Mouse (Mus musculus) brain, adult 2 months (tissue): Measurements from ENCODE around the gene Mmp7.

Source experiments
- DNase-seq: peaks from one replicate; pipeline ENCODE4 v3.0.0; 2011; ENCODE audit warnings: low read depth, low spot score

Gene Mmp7

DNA sequence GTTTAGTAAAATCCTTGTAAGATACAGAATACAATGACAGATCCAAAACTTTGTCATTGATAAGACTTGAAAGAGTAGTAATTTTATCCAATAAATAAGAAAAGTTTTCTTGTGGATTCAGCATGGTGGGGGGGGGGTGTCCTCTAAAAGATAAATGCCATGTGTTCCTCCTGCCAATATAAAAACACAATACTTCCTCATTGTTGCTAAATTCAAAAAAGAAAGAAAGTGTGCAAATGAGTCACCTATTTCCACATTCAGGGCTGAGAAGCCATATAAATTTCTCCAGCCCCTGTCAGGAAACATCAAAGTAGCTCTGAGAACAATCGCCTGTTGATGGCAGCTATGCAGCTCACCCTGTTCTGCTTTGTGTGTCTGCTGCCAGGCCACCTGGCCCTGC is at the start of gene Mmp7:
Mmp7 (plus strand) TSS at position 301 of the 400 bp plus-strand sequence.
- DNase-seq: no peak

DNA sequence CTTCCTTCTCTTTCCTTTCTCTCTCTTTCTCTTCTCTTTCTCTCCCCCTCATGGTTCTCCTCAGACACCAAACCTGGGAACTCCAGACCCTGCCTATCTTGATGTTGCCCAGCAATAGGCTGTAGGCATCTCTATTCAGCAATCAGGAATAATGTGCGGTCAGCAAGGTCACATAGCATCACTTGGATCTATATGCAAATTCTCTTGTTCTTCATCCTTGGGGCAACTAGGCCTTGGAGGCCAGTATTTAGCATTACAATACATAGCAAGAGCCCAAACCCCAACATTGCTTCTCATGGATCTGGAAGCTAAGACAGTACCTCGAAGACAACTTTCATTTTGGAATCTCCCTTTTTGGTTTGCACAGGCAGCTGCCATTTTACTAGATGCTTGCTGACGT is 44.0 kb upstream of the Mmp7 start:
- DNase-seq: no peak

DNA sequence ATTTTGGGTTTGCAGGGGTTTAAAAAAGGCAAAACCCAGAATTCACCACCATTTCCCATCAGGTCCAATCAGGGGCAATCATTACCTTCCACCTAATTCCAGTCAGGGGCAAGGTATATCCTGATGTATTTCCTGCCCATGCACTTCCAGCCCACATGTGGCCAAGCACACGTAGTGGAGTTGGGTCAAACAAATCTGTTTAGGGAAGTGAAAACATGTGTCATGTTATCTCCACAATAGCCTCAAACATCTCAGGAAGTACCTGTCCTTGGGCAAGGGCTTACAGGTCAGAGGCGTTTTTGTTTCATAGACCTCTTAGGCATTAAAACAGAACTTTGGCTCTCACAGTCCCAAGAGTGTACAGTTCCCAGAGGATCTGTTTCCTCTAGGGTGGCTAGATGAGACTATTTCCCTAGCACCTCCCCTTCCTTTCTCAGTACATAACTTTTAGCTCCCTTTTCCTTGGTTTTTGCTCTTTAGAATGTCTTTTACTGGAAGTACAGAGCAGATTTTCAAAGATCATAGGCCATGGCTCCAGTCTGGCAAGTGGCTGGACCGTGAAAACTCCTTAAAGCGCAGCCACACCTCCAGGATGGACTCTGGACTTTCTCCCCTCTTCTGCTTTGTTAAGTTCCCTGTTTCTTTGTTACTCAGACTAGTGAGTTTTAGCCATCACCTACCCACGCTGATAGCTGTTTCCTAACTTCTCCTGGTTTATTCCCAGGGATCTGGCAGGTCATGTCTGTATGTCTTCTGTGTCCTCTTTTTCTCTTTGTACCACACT is 41.3 kb upstream of the Mmp7 start:
- DNase-seq: no peak

DNA sequence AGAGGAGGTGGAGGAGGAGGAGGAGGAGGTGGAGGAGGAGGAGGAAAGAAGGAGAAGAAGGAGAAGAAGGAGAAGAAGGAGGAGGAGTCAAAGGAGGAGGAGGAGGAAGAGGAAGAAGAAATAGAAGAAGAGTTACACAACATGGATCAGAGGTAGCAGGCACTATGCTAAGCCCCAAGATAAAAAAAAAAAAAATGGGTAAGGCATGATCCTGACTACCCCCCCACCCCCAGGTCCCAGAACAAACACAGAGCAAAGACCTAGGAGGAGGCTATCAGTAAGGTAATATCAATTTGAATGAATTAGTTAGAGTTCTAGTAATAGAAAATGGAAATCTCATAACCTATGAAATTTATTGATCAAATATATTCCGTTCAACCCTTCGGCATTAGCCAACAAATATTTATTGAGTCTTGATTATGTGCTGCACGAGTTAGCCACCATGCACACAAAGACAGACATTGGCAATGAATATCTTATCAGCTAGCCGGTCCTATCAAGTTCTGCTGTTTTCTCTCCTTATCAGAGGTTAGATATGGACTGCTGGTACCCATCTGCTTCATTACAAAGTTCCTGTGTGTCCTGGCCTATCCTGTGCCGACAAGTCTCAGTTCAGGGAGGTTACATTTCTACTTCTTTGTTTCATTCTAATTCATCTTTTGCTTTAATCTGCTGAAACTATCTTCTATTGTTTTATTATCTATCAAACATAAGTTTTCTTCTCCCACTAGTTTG is 39.4 kb upstream of the Mmp7 start:
- DNase-seq: no peak

DNA sequence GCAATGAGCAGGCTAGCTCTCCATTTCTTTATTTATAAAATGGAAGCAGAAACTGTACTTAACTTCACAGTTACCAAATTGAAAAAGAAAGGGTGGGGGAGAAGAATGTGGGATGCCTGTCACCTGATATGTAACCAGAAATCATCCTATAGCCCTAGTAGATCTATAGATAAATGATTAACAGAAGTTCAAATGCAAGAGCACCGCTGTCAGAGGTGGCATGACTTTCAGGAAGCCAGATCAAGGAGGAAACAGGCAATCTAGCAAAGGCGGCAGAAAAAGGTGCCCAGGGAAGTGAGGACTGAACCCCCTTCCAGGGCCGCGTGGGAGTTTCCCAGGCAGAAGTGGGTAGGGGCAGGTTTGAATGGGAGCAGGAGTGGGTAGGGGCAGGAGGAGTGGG is 33.9 kb upstream of the Mmp7 start:
- DNase-seq: no peak

DNA sequence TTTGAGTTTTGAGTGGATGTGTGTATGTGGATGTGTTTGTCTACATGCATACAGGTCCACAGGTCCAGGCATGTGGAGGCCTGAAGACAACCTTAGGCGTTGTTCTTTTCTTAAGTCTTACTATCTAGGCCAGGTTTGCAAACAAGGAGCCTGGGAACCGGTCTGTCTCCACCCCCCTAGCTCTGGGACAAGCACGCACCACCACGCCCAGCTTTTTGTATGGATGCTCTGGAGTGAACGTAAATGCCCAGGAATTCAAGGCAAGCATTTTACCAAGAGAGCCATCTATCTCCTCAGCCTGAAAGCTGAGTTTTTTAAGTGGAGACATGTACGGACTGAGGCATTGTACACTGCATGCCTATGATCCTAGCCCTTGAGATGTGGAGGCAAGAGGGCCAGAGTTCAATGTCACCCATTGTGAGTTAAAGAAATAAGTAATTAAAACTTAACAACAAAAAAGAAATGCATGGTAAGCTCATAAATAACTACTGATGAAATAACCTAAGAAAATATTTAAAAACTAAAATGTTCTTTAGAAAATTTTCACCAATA is 32.3 kb upstream of the Mmp7 start:
- DNase-seq: no peak

DNA sequence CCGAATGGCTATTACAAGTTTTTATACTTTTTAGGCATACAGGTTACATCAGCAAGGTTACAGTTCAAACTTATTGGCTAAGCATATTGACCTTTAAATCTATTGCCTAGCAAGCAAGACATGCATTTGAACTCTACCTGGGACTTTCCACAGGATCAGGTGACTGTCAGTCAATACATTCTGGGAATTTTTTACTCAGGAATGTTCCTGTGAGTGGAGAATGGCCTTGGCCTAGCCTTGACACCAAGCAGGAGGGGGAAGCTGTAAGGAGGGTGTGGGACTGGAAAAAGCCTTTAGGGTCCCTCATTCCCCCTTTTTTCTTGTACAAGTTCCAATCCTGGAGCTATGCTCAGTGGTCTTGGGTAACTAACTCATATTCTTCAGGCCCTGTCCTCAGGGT is 30.5 kb upstream of the Mmp7 start:
- no peak for DNase-seq

DNA sequence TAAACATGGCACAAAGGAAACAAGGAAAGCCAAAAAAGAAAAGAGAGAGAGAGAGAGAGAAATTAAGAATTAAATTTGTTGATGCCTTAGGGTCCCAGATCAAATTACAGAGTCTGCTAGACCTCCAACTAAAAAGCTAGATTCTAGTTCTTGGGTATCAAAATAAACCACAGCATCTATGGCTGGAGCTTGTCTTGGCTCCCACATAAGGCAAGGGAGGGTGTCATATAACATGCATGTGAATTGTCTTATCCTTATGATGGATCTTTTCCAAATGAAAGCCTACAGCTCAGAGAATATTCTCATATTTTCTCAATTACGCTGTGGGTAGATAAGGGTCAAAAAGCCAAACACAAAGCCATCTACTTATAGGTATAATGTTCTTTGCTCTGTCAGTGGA is 22.2 kb upstream of the Mmp7 start:
- DNase-seq: no peak

DNA sequence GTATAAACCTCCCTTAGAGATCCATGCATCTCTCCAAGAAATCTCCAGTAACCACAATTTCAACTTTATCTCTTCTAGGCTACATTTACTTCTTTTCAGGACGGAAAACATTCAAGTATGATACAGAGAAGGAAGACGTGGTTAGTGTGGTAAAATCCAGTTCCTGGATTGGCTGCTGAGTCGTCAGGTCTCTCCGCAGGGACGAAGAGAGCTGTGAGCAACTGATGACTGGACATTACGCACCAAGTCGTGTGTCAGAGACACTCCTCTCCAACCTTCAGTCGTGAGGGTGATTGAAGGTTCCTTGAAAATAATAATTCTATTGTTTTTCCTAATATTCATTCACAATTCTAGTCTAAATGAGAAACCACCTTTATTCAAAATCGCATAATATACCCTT is 18.9 kb upstream of the Mmp7 start:
- no peak for DNase-seq

DNA sequence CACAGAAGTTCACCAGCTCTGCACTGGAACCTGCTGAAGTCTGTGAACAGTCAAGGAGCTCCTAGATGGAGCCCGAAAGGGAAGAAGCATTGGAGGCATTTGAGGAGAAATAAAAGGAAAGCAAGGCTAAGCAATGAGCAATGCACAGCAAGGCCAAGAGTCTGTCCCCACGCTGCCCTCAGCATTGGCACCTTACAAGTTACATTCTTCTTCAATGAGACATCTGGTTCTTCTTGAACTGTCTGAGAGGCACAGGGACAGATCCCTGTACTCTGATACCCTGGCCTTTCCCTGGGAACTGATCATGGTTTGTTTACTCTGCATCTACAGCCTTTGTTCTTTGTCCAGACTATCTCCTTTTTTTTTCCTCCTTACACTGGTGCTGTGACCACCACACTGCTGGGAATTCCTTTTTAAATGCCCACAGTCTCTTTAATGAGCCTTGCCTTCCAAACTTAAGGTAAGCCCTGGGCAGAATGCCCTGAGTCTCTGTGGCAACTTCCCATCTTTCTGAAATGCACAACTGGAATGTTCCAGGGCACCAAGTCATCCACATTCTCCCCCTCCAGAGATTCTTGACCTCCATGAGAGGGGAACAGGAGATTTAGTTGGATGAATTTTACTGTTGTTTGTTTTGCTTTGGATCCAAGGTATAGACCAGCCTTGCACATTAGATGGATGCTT is 13.6 kb upstream of the Mmp7 start:
- no peak for DNase-seq

DNA sequence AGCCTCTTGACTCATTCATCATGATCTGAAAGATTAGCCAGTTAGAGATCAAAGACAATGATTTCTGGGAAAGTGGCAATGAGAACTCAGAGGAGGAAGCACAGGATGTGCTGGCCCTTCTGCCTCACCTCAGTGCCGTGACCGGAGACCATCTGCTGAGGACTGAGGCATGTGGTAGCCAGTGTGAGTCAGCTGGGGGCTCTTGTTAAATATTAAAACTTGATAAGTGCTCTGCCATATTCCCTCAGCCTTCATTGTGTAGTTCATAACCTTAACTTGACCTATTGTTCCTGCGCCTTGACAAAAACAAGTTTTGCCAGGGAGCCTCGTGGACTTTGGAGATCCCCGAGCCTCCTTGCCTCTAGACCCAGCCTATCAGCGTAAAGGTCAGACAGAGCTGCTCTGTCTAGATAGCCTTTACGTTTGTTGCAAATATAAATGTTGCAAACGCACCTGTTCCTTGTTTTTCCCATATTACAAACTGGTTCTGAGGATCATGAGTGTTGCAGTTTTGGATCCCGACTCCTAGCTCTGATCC is 9.7 kb upstream of the Mmp7 start:
- DNase-seq: no peak

DNA sequence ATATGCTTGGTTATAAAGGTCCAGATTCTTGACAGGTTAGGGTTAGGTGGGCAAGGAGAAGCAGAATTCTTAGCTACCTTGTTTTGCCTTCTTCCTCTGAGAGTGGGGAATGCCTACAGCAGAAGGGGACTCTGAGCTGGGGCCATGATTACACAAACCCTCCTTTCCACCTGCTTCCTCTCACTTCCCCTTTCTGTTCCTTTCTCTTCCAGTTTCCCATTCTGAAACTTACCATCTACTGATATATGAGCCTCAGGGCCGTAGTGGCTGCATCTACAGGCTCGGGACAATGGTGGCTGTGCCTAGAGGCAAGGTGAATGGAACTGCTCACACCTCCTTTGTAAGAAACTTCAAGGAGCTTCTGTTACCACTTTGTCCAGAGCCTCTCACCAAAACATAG is 5.9 kb upstream of the Mmp7 start:
- DNase-seq: no peak

DNA sequence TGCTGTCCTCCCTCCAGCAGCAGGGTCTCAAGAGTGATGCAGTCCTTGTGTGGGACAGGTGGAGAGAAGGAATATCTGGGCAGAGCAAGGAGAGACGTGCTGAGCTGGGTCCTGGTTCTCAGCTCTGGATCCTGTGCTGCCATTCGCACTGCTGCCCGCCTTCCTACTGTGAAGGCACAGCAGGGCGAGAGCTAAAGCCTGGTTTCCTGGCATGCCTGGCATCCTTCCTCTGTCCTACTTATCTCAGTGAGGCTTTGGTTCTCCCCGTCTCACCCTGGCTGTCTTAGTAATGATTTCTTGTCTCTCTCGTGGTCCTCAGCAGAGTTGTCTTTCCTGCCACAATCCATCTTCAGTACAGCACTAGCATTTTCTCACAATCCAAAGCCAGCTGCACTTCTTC is 2.1 kb upstream of the Mmp7 start:
- DNase-seq: peak; percentile 18

DNA sequence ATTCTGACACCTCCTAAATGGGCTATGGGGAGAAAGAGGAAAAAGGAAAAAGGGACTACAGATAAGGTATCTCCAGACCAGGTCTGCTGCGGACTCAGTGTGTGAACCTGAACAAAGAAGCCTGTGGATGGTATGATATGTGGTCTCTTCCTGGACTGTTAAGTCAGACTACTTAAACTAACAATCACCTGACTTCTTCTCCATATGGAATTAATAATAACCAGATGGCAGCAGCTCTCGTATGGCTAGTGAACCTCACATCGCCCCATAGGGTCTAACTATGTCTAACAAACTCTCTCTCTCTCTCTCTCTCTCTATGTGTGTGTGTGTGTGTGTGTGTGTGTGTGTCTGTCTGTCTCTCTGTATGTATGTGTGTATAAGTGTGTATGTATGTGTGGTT is 2.1 kb downstream of the Mmp7 start:
- DNase-seq: no peak

DNA sequence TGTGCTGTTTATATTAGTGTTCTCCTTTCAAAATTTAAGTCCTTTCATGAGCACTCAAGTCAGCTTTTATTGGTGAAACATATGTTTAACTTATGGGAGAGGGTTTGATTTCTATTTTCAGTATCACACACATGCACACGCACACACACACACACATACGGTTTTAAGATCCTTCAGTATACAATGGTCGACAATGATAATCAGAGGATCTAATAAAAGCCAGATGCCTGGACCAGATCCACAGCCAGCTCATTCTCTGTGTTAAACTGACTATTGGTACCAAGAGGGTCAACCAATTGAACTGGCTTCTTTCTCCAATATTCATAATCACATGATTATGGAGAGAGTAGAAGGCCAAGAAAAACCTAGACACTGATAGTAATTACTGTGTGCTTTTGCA is 3.8 kb downstream of the Mmp7 start:
- no peak for DNase-seq

DNA sequence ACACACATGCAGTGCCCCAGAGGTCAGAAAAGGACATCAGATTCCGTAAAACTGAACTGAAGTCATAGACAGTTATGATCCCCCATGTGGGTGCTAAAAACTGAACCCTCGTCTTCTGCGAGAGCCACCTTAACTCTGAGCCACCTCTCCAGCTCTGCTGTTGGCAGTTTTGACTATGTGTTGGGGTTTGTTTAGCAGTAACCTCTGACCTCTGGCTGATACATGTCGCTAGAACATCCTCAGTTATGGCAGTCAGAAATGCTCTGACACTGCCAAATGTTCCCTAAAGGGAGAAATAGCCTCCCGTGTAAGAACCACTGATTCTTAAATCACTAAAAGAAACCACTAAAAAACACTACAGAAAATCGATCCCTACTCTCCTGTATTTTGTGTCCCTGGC is 16.8 kb downstream of the Mmp7 start:
- no peak for DNase-seq

DNA sequence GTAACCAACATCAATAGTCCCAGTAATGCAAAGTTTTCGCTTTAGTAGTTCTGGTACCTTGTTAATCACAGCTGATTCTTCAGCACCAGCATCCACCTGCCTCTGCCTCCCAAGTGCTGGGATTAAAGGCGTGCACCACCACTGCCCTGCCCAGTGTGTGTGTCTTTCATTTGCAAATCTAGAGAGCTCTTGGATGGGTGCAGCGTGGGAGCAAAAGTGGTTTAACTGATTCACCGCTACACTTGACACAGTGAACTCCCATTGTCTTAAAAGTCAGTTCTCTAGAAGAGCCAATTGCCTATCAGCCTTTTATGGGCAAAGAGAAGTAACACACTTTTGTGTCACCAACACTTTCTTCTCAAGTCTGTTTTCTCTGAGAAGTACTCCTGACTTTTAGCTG is 19.3 kb downstream of the Mmp7 start:
- DNase-seq: no peak

DNA sequence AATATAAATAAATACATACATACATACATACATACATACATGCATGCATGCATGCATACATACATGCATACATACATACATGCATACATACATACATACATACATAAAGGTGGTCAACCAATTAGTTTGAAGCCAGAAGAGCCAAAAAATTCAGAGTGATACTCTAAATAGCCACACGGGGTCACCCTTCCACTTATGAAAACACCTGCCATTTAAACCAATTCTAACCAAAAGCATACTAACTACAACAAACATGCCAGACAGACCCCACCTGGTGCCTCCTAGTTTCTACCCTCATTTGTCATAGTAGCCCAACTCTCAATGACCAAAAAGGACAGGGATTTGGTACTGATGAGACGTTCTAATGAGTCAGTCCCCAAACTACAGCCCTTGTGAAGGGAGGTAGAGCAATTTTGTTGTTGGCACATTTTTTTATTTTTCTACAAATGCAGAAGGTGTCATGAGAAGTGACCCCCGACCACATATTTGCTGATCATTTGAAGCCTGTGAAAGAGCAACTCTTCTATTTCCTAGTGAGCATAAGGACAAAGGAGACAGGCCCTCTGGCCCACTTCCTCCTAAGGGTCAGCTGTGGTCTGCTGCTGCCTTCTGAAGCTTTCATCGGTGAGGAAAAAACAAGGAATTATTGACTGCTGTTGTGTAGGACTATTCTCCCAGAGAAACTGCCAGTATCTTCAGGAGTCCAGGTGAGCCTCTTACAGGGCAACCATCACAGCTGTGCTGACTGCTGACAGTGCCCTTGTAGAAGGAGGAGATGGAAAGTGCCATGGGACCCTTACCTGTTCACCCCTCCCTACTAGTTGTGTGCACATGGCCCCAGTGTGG is 22.4 kb downstream of the Mmp7 start:
- DNase-seq: peak; percentile 67

DNA sequence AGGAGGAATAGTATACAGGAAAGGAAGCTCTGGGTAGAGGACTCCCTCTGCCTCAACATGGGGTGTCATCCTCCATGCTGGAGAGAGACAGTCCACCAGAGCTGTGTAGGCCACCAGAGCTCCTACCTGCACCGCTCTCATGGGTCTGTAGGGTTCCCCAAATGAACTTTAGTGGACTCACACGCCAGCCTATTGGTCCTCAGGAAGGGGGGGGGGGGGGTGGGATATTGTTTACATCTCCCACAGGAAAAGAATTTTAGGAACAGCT is 23.0 kb downstream of the Mmp7 start:
- DNase-seq: no peak

DNA sequence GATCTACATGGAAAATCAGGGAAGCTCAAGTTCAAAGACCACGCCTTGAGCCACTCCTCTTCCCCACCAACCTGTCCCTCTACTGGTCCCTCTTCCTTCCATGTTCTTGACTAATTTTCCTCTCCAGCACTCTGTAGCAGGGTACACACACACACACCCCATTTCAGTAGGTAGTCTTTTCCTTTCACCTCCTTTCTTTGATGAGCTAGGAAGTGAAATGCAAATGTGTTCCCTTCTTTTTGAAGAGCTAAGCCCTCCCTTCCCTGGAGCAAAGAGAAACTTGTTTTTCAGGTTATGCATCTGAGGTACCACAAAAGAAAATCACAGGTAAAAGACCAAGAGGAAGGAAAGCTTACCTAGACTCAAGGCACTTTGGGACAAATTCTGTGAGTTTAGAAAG is 29.7 kb downstream of the Mmp7 start:
- no peak for DNase-seq

DNA sequence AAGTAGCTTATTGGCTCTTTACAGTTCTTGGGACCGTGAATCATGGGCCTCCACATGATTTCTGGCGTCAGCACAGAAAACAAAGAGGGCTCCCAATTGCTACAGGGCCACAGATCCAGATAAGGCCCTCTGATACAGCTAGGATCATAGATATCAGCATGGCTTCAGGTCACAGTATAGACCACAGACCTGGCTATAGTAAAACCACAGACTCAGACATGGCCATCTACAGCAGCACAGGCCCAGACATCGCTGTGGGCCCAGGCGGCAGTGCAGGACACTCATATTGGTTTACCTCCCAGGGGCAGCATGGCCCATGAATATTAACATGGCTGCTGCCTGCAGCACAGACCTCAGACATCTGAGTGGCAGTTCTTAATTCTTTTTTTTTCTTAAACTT is 37.1 kb downstream of the Mmp7 start:
- no peak for DNase-seq

DNA sequence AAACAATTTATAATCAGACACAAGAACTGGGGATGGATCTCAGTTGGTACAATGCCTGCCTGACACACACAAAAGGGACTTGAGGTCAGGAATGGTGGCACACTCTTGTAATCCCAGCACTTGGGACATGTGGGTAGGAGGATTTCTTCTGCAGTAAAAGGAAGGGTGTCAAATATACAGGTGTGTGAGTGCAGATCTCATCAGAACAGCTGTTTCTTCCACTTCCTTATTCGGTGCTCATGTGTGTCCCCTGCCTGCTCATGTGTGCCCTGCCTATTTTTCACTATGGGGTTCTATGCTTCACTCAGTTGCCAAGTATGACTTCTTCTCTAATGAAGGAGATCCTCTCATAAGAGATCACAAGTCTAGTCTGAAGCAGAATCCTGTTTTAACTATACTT is 50.8 kb downstream of the Mmp7 start:
- DNase-seq: no peak
